Mouse (Mus musculus): Measurements from ENCODE around the gene Ado.

Gene Ado

DNA sequence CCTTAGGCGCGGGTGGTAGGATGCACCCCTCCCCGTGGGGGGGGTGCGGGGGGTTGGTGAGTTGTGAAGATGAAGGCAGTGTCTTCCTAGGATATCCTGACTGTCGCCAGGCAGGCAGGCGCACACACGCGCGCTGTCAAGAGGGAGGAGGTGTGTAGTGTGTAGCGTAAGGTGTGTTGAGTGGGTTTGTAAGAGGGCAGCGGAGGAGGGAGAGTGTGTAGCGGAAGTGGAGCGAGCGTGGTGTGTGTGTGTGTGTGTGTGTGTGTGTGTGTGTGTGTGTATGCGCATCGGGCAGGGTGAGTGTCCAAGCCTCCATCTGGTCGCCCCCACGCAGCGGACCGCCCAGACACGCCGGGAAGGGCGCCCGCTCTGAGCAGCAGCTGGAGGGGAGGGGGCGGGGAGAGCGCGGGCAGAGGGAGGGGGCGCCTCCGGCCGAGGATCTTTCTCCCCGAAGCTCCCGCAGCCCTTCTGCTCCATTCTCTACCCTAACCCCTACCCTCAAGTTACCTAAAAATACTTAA is 12.1 kb downstream of the Ado start:
- DNase-seq (ENCODE audit: low read depth, low spot score) = no peak

DNA sequence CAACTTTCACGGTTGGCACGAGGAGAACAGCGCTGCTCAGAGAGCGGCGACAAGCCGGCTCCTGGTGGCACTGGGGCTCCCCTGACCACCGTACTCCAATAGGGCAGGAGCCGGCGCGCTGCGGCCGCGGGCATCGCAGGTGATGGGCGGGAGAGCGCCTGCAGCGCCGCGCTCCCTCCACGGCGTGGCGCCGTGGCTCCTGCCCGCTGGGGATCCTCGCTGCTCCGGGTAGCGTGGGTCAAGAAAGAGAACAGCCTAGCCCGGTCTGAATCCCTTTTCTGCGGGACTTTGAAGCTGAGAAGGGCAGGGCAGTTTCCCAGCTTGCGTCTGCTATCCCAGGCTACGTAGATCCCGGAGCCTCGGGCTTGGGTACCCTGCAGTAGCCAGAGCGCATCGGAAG is 12.8 kb downstream of the Ado start:
- peak; percentile 55 for DNase-seq (ENCODE audit: low read depth, low spot score)

DNA sequence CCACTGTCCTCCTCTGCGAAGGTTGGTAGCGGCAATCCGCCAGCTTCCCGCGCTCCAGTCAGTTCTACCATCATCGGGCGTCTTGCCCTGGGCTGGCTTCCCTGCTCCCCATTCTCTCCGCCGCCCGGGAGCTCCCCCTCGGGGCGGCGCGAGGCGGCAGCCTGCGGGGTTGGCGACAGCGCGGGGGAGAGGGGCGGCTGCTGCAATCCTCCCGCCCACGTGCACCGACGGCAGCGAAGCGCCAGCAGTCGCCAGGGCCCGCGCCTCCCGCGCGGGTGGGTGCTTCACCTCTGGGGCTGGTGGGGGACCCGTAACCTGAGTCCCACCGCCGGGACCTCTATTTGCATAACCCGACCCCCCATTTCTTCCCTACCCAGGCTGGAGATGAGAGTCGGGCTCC is 13.5 kb downstream of the Ado start, which contains the start of gene Egr2:
TSS of gene Egr2 (plus strand) at position 220 of the 400 bp plus-strand sequence.
- no peak for DNase-seq (ENCODE audit: low read depth, low spot score)

DNA sequence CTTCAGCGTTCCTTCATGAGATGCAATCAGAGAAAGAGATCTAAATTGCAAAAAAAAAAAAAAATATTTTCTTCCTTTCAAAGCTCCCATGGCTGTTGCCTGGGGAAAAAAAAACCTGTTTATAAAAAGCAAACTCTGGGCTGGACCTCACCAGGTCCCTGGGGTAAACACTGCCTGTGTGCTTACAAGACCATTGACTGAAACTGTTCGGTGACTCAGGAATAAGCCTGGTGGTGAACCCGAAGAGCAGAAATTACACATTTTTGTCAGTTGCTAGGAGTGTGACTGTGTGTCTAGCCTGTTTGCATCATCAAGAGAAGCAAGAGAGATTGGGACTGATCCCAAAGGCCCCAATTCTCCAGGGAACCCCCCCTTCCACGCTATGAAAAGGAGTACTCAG is 19.0 kb downstream of the Ado start:
- no peak for DNase-seq (ENCODE audit: low read depth, low spot score)

DNA sequence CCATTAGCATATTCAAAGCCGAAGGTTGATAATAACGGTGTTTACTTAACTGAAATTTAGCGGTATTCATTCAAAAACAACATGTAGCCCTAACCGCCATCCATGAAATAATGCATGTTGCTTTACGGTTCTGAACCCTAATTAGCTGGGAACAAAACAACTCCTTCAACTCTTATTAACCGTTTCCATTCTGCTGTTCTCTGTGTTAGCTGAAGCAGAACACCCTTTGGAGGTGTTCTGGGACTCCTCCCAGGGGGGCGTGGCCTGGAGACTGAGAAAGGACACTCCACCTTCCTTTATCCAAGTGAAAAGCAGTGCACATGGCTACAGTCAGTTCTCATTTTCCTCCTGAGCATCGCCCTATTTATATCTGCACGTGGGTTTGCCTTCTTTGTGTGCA is 22.3 kb downstream of the Ado start:
- no peak for DNase-seq (ENCODE audit: low read depth, low spot score)

DNA sequence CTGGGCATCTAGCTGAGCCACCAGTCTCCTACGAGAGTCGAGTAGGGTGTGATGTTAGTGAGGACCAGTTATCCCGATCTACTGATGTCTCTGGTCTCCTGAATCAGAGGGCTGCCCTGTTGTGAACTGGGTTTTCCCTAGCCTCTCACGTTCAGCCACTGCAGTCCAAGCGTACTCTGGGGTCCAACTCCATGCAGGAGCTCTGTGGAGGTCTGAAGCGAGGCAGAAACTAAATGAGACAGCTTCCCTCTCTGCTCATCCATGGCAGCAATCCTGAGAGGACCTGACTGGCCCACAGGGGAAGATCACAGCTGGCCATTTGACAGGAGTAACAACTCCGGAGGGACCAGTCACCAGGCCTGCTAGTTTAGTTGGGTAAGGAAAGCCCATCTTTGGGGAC is 24.1 kb downstream of the Ado start:
- no peak for DNase-seq (ENCODE audit: low read depth, low spot score)

DNA sequence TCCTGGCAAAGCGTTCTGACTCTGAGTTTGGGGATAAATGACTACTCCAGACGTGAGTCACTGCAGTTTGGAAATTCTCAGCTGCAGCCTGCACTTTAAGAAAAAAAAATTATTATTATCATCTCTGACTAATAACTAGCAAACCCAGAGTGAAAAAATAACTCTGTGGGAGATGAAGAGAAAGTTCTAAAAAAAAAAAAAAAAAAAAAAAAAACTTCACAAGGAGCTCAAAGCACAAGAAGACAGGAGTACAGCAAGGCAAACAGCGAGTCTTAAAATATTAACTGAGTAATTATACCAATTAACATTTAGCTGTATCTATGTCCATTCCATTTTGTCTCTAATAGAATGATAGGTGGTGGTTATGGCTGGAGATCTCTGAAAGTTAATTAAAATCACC is 24.6 kb downstream of the Ado start:
- no peak for DNase-seq (ENCODE audit: low read depth, low spot score)

DNA sequence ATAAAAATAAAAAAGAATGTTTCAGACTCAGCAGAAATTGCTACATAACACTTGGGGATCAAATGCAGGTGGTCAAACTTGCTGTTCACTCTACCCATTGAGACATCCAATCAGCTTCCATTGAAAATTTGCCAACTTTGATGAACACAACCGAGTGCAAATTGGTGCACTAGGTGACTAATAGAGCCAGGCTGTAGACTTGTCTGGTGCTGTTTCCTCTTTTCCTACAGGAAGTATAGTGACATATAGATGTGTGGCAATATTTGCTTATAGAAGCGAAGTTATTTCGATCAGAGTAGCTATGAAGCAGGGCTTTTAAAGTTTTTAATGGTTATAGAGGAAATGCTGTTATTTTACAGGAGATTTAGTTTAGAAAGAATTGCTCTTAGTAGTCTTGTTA is 30.0 kb downstream of the Ado start:
- DNase-seq (ENCODE audit: low read depth, low spot score) = no peak

DNA sequence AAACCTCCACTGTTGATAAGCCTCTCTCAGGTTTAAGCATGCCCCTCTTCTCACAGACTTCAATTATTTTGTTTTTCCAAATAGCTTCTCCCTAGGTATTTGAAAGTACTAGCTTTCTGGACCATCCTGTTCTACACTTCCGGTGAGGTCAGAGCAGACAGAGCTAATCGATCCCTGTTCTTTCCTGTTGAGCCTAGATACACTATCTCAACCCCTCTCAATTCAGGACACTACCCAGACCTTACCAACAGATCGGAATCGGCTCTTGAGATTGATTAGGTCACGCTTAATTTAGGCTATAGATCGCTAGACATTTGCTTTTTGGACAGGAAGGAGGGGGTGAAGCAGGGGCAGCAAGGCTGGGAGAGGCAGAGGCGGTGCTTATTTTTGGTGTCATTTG is 35.9 kb downstream of the Ado start:
- DNase-seq (ENCODE audit: low read depth, low spot score) = no peak

DNA sequence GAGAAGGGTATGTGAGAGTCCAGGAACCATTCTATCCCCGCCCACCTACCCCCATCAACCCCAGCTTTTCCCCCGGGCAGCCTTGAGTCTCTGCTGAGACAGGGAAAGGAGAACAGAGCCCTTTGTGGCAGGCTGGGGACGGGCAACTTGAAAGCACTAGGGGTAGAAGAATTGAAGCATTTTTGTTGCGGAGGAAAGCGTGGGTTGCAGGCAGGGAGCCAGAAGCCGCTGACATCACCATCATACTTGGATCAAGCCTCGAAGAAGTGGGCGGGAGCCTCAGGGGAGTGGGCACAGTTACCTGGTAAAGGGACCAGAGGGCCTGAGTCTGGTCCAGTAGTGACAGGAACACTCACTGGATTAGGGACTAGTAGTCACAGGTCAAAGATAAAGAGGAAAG is 36.5 kb downstream of the Ado start:
- DNase-seq (ENCODE audit: low read depth, low spot score) = no peak

DNA sequence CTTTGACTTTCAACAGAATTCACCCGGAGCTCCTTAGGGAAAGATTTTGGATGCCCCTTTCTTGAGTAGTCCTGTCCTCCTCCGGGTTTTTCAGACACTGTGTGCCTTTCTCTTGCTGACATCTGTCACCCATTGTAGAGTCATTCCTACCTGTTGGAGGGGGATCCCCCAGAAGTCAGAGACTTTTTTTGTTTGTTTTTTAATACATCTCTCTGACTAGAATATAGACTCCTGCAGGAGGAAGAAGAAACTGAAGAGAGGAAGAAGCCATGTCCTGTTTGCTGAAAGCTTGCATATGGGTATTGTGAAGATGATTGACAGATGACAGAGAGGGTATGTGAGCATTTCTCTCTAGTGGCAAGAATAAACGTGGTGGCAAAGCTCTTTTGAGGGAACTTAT is 43.5 kb downstream of the Ado start:
- no peak for DNase-seq (ENCODE audit: low read depth, low spot score)

DNA sequence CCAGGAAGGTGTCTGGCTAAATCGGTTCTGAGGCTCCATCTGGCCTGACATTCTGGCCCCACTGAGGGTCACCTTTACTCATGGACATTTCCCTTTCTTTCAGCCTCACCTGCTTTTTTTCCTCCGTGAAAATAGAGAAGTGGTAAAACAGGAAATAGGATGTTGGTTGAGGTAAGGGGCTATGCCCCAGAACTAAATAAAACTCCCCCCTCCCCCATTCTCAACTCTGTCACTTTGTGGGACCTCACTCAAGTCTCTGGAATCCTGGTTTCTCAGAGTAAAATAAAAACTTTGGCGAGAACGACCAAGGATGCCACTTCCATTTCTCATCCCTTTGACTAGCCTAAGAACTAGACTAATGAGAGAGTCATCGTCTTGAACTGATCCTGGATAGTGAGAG is 44.7 kb downstream of the Ado start:
- DNase-seq (ENCODE audit: low read depth, low spot score) = no peak

DNA sequence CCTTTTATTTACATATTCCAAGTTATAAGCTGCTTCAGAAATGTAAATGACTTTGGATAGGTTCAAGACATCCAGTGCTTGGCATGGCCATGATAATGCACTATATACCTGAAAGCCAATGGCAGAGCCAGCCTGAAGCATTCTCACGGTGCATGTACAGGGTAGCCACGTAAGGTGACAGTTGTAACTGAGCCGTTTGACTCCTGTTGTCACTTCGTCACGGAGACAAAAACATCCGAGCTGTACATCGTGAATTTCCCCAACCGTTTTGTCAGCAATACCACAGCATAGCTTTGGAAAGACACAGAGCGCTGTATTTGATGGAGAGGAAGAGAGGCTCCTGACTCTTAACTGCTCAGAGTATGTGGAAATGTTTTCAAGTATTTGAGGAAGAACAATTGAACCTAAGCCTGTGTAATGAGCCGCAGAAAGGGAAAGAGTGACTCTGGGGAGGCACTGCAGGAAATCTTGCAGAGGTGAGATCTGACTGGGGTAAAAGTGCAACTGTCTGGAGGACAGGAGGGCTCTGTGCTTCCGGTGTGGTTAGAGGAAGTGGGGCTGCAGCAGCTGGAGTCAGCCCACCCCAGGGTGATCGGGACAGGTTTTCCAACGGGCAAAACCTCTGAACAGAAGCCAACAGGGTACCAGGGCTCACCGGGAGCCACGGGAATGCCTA is 45.3 kb downstream of the Ado start:
- DNase-seq (ENCODE audit: low read depth, low spot score) = no peak

DNA sequence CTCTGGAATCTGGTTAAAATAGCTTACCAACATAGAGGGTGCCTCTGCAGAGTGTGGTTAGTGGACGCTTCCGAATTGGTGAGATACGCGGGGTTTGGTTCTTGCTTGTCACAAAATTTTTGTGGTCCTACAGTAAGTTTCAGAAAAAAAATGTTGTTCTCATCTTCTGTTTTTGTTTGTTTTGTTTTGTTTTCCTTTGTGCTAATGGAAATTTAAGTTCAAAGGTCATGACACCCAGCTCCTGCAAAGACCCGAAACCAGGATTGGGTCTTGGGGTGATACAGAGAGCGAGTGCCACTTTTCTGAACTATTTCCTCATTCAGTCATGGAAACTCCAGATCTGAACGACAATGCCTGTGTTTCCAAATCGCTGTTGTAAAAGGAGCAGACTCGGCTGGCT is 50.8 kb downstream of the Ado start:
- DNase-seq (ENCODE audit: low read depth, low spot score) = no peak

DNA sequence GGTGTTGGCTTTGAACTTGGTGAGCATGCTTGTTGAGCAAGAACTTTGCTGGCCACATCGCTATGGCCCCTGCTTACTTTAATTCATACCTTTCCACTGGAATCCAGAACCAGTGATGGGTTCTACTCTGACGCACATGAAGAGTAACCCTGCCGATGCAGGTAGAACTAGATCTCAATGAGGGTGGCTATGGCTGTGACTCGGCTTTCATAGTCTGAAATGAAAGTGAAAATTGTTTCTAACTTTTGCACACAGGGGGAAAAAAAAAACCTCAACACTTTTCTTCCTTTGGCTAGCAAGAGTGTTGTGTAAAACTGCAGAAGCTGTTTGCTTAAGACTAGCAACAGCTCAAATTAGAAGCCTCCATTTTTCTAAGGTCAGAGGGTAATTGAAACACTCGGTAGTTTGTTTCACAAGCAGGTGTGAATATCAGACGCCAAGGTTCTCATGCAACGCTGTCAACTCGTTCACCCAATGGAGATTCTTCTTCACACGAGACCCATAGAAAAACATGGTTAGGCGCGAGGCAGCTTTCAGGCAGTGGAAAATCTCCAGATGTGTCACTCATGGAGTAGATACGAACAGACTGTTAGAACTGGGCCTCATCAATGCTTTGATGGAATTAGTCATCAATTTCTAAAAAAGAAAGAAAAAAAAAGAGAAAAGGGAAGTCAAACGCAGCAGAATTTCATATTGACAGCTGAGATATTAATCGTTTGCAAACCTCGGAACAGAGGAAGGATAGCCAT is 51.4 kb downstream of the Ado start:
- no peak for DNase-seq (ENCODE audit: low read depth, low spot score)

Data from WW6 (cell line).